Mouse (Mus musculus): Measurements from ENCODE around the gene Zfp874a. TPM values are rescaled to one million over a fixed set of nuclear protein-coding genes. Genes with fewer than 3 reads are reported as not detected.

Zfp874a gene
- 7.4 and 8.4 TPM in 2 replicates for polyA plus RNA-seq (2012; rRNA removed)

- under 1% methylated on average over 20 of the region's 20 CpGs for WGBS
- H3K4me1 ChIP-seq (ENCODE audit: control insufficient read depth, insufficient read depth, low read length) = no peaks in the 10 kb centered on the region
- H3K27ac ChIP-seq (ENCODE audit: insufficient read depth, low read length) = peak within 1 kb of the TSS; percentile 80
- no peaks in the 10 kb centered on the region for H3K27me3 ChIP-seq (ENCODE audit: control insufficient read depth, insufficient read depth, low read length)
- DNase-seq = peak; percentile 93 to 94
- peak within 1 kb of the TSS; percentile 93 for H3K4me3 ChIP-seq (replicated peaks; ENCODE audit: insufficient read depth, low read depth, low read length)
- TF ChIP-seq POLR2A (IDR thresholded peaks at IDR 0.05; ENCODE audit: borderline replicate concordance, insufficient read depth, low read length) = peak; percentile 43; the same call in 1 of the 2 replicates
- no peak for TF ChIP-seq CTCF (IDR thresholded peaks at IDR 0.05; ENCODE audit: borderline replicate concordance, insufficient read depth, low read depth, low read length)
These were observed at the start of gene Zfp874a for GRCm38 (mm10) chr13:67451172-67452020. Zfp874a (minus strand) TSS chr13:67451624.

GRCm38 (mm10) chr13:67500908-67501307, 49.5 kb upstream of the Zfp874a start:
- Histone ChIP-seq H3K27me3 (ENCODE audit: control insufficient read depth, insufficient read depth, low read length) (no peaks in the 10 kb centered on the region), H3K4me3 (replicated peaks; ENCODE audit: insufficient read depth, low read depth, low read length) (no peak overlapping the region), H3K4me1 (ENCODE audit: control insufficient read depth, insufficient read depth, low read length) (peaks cover 6% of the 10 kb centered on the region; the same call in 1 of the 2 replicates), H3K27ac (ENCODE audit: insufficient read depth, low read length) (no peak overlapping the region)
- WGBS = 82% methylated on average over 1 of the region's 1 CpGs
- no peak for TF ChIP-seq POLR2A (IDR thresholded peaks at IDR 0.05; ENCODE audit: borderline replicate concordance, insufficient read depth, low read length)
- DNase-seq = no peak

- WGBS = under 1% methylated on average over 22 of the region's 22 CpGs
- TF ChIP-seq POLR2A (IDR thresholded peaks at IDR 0.05; ENCODE audit: borderline replicate concordance, insufficient read depth, low read length) = peak; percentile 34; the same call in 1 of the 2 replicates
- no peak for TF ChIP-seq CTCF (IDR thresholded peaks at IDR 0.05; ENCODE audit: borderline replicate concordance, insufficient read depth, low read depth, low read length)
- Histone ChIP-seq H3K27ac (ENCODE audit: insufficient read depth, low read length) (no peak within 1 kb of the TSS), H3K27me3 (ENCODE audit: control insufficient read depth, insufficient read depth, low read length) (no peaks in the 10 kb centered on the region), H3K4me1 (ENCODE audit: control insufficient read depth, insufficient read depth, low read length) (peaks cover 6% of the 10 kb centered on the region; the same call in 1 of the 2 replicates), H3K4me3 (replicated peaks; ENCODE audit: insufficient read depth, low read depth, low read length) (peak within 1 kb of the TSS; percentile 74)
- peak; percentile 83 to 89 for DNase-seq
These were observed 48.8 kb upstream of the Zfp874a start, which contains the start of gene Zfp58 for GRCm38 (mm10) chr13:67500084-67500719. Zfp58 (minus strand) TSS chr13:67500555.

GRCm38 (mm10) chr13:67495631-67496030, 44.2 kb upstream of the Zfp874a start:
- Histone ChIP-seq H3K27me3 (ENCODE audit: control insufficient read depth, insufficient read depth, low read length) (no peaks in the 10 kb centered on the region), H3K4me1 (ENCODE audit: control insufficient read depth, insufficient read depth, low read length) (peaks cover 6% of the 10 kb centered on the region; the same call in 1 of the 2 replicates), H3K4me3 (replicated peaks; ENCODE audit: insufficient read depth, low read depth, low read length) (no peak overlapping the region), H3K27ac (ENCODE audit: insufficient read depth, low read length) (no peak overlapping the region)
- WGBS = 93% methylated on average over 1 of the region's 1 CpGs
- no peak for DNase-seq
- no peak for TF ChIP-seq CTCF (IDR thresholded peaks at IDR 0.05; ENCODE audit: borderline replicate concordance, insufficient read depth, low read depth, low read length)
- TF ChIP-seq POLR2A (IDR thresholded peaks at IDR 0.05; ENCODE audit: borderline replicate concordance, insufficient read depth, low read length) = no peak

GRCm38 (mm10) chr13:67484424-67484811, 33.0 kb upstream of the Zfp874a start:
- WGBS = 26% methylated on average over 8 of the region's 8 CpGs

GRCm38 (mm10) chr13:67483625-67484423, 32.4 kb upstream of the Zfp874a start, which contains the start of gene Zfp874b:
Zfp874b (minus strand) TSS chr13:67484258.
- H3K4me1 ChIP-seq (ENCODE audit: control insufficient read depth, insufficient read depth, low read length) = no peaks in the 10 kb centered on the region
- peak; percentile 50; the same call in 1 of the 2 replicates for TF ChIP-seq POLR2A (IDR thresholded peaks at IDR 0.05; ENCODE audit: borderline replicate concordance, insufficient read depth, low read length)
- TF ChIP-seq CTCF (IDR thresholded peaks at IDR 0.05; ENCODE audit: borderline replicate concordance, insufficient read depth, low read depth, low read length) = no peak
- no peaks in the 10 kb centered on the region for H3K27me3 ChIP-seq (ENCODE audit: control insufficient read depth, insufficient read depth, low read length)
- DNase-seq = peak; percentile 91 to 92
- H3K27ac ChIP-seq (ENCODE audit: insufficient read depth, low read length) = peak within 1 kb of the TSS; percentile 71
- WGBS = 2% methylated on average over 20 of the region's 20 CpGs
- H3K4me3 ChIP-seq (replicated peaks; ENCODE audit: insufficient read depth, low read depth, low read length) = peak within 1 kb of the TSS; percentile 80

More at GRCm38 (mm10) chr13:67484424-67484811, 33.0 kb upstream of the Zfp874a start:
- Histone ChIP-seq H3K4me3 (replicated peaks; ENCODE audit: insufficient read depth, low read depth, low read length) (peak overlapping the region; percentile 80), H3K27ac (ENCODE audit: insufficient read depth, low read length) (peak overlapping the region; percentile 24; the same call in 1 of the 2 replicates), H3K27me3 (ENCODE audit: control insufficient read depth, insufficient read depth, low read length) (no peaks in the 10 kb centered on the region), H3K4me1 (ENCODE audit: control insufficient read depth, insufficient read depth, low read length) (no peaks in the 10 kb centered on the region)
- TF ChIP-seq POLR2A (IDR thresholded peaks at IDR 0.05; ENCODE audit: borderline replicate concordance, insufficient read depth, low read length) (no peak), CTCF (IDR thresholded peaks at IDR 0.05; ENCODE audit: borderline replicate concordance, insufficient read depth, low read depth, low read length) (no peak)
- DNase-seq = no peak

GRCm38 (mm10) chr13:67481528-67481927, 30.1 kb upstream of the Zfp874a start:
- WGBS = 62% methylated on average over 4 of the region's 4 CpGs
- Histone ChIP-seq H3K4me1 (ENCODE audit: control insufficient read depth, insufficient read depth, low read length) (no peaks in the 10 kb centered on the region), H3K27me3 (ENCODE audit: control insufficient read depth, insufficient read depth, low read length) (no peaks in the 10 kb centered on the region), H3K4me3 (replicated peaks; ENCODE audit: insufficient read depth, low read depth, low read length) (no peak overlapping the region), H3K27ac (ENCODE audit: insufficient read depth, low read length) (no peak overlapping the region)
- DNase-seq = no peak
- TF ChIP-seq CTCF (IDR thresholded peaks at IDR 0.05; ENCODE audit: borderline replicate concordance, insufficient read depth, low read depth, low read length) (no peak), POLR2A (IDR thresholded peaks at IDR 0.05; ENCODE audit: borderline replicate concordance, insufficient read depth, low read length) (no peak)
